Mouse (Mus musculus): ENCODE measurements at regions not wholly inside any gene's neighbourhood (a gene's known extent, or its start where the extent isn't known, plus 50 kb on each side); places are given as distances from the start of the nearest gene placed in this dataset.
A peak's percentile ranks its signal among the peaks of the same experiment; 100 is the strongest.
"Not testable (repeated sequence)": the region's sequence is repeated elsewhere in the genome, so short reads cannot be mapped to it uniquely, and the experiment has no call there.

GRCm38 (mm10) chr3:38312121-38312520, 172.5 kb downstream of the Ankrd50 start:
- DNase-seq, result no peak

- DNase-seq, result no peak
Measured at GRCm38 (mm10) chr3:38299898-38300751, 184.5 kb downstream of the Ankrd50 start.

GRCm38 (mm10) chr3:38299236-38299897, 185.3 kb downstream of the Ankrd50 start:
- DNase-seq, result peak; percentile 10

GRCm38 (mm10) chr3:38297499-38297898, 187.1 kb downstream of the Ankrd50 start:
- no peak for DNase-seq

DNA sequence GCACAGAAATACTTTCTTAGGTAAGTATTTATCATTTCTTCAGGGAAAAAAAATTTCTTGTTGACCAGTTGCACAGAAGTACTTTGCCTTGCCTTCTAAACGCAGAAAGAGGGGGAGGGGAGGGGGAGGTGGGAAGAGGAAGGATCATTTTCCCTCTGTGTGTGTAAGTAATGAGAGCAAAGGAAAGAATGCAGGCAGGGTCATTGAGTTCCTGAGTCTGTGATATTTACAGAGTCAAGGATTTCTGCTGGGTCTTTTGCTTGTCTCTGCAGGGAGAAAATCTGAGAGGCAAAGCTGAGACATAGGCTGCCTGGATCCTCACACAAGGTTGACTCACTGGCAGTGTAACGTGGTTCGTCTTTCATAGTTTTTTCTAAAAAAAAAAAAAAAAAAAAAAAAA, 195.6 kb downstream of the Ankrd50 start:
- DNase-seq, result no peak

GRCm38 (mm10) chr3:38283687-38284124, 200.9 kb downstream of the Ankrd50 start:
- DNase-seq, result no peak

DNA sequence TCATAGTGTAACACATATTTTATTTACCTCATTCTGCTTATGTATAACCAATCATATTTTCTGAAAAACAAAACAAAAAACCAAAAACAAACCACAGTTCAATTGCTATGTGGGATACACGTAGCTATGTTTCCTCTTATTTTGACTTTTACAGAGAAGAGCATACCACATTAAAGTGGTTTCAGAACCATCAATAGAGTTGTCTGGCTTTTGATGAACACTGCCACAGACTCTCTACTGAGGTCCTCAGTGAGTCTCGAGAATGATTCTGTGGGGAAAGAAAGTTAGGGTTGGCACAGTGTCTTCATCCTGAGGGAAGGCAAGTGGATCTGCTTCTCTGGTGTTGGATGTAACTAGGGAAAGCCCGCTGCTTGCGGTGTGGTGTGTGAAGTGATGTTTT, 201.8 kb downstream of the Ankrd50 start:
- DNase-seq, result no peak

GRCm38 (mm10) chr3:38281683-38282082, 203.0 kb downstream of the Ankrd50 start:
- DNase-seq, result no peak

GRCm38 (mm10) chr3:38280876-38281275, 203.8 kb downstream of the Ankrd50 start:
- no peak for DNase-seq

GRCm38 (mm10) chr3:38280105-38280504, 204.5 kb downstream of the Ankrd50 start:
- DNase-seq, result no peak

DNA sequence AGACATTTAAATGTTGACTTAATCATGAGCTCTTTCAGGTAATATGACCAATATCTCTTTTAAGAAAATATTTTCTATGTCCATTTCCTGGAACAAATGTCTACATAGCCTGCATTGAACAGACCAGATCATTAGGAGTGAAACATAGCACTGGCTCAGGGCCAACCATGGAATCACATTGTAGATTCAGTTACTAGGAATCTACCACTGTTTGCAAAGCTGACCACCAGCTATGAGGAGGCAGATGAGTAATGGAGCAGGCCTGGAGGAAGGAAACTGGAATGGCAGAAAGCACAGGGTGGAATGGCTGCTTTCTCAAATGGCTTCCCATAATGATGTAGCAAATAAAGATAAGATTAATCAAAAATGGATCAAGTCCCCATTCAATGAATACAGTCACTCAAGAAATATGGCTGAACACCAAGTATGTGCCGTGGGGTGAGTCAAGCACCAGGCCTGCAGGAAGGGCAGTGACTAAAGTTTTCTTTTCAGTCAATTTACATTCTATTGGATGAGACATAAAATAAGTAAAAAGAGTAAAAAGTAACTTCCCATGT, 207.6 kb downstream of the Ankrd50 start:
- no peak for DNase-seq

- DNase-seq, result no peak
Measured at GRCm38 (mm10) chr3:38275321-38275720, 209.3 kb downstream of the Ankrd50 start.

- no peak for DNase-seq
Measured at GRCm38 (mm10) chr3:38270742-38271141, 213.9 kb downstream of the Ankrd50 start.

GRCm38 (mm10) chr3:38268226-38268625, 216.4 kb downstream of the Ankrd50 start:
- DNase-seq, result no peak

GRCm38 (mm10) chr3:38263261-38264141, 221.1 kb downstream of the Ankrd50 start:
- DNase-seq, result no peak

GRCm38 (mm10) chr3:38261326-38262075, 223.1 kb downstream of the Ankrd50 start:
- no peak for DNase-seq

- DNase-seq, result not testable (repeated sequence)
Measured at GRCm38 (mm10) chr3:38259223-38259622, 225.4 kb downstream of the Ankrd50 start.

DNA sequence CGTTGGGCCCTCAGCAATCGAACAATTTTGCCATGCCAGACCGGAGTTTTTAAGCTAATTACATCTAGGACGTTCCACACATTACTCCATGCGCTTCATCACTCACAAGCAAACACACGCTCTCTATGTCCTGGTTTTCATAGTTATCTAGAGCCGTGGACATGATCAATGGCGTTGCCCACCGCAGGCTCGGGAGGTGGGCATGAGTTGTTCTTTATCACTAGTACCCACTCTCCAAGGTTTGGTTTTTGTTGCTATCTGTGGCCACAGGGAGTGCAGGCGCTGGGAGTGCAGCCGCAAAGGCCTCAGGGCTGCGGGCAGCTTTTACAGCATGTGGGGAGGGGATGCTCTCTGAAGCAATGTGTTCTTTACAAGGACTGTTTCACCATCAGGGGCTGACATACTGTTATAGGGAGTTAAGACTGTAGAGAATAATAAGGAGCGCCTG, 226.8 kb downstream of the Ankrd50 start:
- no peak for DNase-seq

- DNase-seq, result no peak
Measured at GRCm38 (mm10) chr3:38257076-38257842, 227.4 kb downstream of the Ankrd50 start.

DNA sequence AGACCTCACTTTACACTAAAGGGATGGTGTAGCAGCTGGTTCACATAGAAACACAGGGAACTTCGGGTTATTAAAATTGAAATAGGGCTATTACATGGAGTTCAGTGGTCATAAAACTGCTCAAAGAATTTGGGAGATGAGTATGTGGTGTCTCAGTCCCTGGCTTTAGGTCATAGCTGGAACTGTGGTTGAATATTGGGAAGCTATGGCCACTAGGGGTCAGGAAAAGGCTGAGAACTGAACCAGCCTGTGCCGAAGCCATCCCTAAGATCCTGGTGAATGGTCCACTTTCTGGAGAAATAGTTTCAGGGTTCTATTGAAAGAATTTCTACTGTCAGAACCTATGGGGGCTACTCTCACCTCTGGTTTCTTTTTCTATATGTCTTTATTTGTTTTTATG, 229.0 kb downstream of the Ankrd50 start:
- peak; percentile 44 for DNase-seq

GRCm38 (mm10) chr3:38254896-38255295, 229.7 kb downstream of the Ankrd50 start:
- peak; percentile 62 for DNase-seq

Measured in right cerebral cortex, postnatal 4 days (tissue).